23 mouse cellular contexts compared by ENCODE assay signal in the genomic region with DNA sequence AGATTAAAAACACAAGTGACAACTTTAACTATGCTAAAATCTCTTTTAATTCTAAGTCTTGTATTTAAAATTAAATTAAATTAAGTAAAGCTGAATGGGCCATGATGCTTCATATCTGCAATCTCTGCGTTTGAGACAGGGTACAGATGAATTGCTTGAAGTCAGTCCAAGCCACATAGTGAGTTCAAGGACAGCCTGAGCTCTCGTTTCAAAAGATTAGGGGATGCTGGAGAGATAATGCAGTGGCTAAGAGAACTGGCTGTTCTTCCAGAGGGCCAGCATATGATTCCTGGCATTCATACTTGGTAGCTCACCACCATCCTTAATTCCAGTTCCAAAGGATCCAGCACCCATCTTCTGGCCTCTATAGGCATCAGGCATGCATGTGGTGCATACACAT. TPM values are rescaled to one million over a fixed set of nuclear protein-coding genes. Genes with fewer than 3 reads are reported as not detected.
"Had no signal": no experiment of that assay in that cellular context is flagged by ENCODE, and none has a peak within 500 bp of the region (broad histone marks: within the 10 kb centered on the region; RNA-seq: fewer than 3 reads in every experiment).

No protein-coding gene starts in this region.

- DNase-seq: liver, postnatal 0 days; lung, adult 2 months; lung, postnatal 14 days; lung, postnatal 36 days; right cerebral cortex, postnatal 14 days; thymus, adult 2 months; thymus, postnatal 25 days; thymus, postnatal 4 days had no signal

RNA-seq across cellular contexts. Expression of a gene that starts 3.6 kb away (rescaled TPM):
- total RNA-seq: megakaryocyte progenitor cell, adult 5-6 weeks; midbrain, postnatal 0 days; monocyte, adult 5-6 weeks; neutrophil, adult 5-6 weeks had no signal
- polyA plus RNA-seq: lung, adult 2 months; lung, embryonic 15.5 days; lung, postnatal 0 days; macrophage; midbrain, embryonic 11.5 days; midbrain, embryonic 13.5 days; midbrain, embryonic 15.5 days; midbrain, postnatal 0 days; neural tube, embryonic 12.5 days; neural tube, embryonic 14.5 days; spleen, adult 2 months; testis, adult 2 months; thymus, adult 2 months; urinary bladder, adult 2 months had no signal
